Mouse (Mus musculus) brain, embryonic 14.5 days (tissue): ENCODE measurements at regions not wholly inside any gene's neighbourhood (a gene's known extent, or its start where the extent isn't known, plus 50 kb on each side); places are given as distances from the start of the nearest gene placed in this dataset.

Experiments
- CTCF ChIP-seq: fragments of 200-500 bp; IDR thresholded peaks from 2 replicates; pipeline ENCODE4 v1.5.1; 2012; ENCODE audit warnings: inconsistent platforms, mild to moderate bottlenecking, moderate library complexity, borderline replicate concordance; ENCODE audit not compliant: insufficient read depth, insufficient read length; ENCODE audit errors: extremely low read depth
- POLR2A ChIP-seq: fragments of 200-500 bp; IDR thresholded peaks from 2 replicates; pipeline ENCODE4 v1.6.1; 2012; ENCODE audit warnings: mild to moderate bottlenecking, inconsistent platforms, borderline replicate concordance; ENCODE audit not compliant: poor library complexity, insufficient read depth, insufficient read length, severe bottlenecking; ENCODE audit errors: extremely low read depth

DNA sequence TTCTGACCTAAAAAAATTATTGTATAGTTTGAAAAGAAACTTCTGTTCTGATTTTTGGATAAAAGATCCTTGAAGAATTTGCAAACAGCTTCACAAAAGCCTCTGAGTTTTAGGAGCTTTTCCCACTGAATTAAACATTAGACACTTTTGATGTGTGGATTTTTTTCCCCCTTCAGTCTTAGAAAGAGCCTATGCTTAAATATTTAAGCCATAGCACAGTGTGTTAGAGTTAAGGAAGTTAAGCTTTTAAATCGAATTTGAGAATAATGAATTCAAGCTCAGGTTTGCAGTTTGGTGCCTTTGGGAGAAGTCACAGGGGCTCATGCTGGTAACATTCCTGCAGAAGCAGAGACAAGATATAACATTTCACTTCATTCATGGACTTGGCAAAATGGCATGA, 2257.2 kb upstream of the Gm12353 start:
- no peak for TF ChIP-seq POLR2A
- TF ChIP-seq CTCF, result no peak
